7 mouse cellular contexts compared by ENCODE assay signal in genomic region chr5:122049664-122050016, GRCm38 (mm10). TPM values are rescaled to one million over a fixed set of nuclear protein-coding genes. Genes with fewer than 3 reads are reported as not detected.
A peak's percentile ranks its signal among the peaks of the same experiment; 100 is the strongest.
DNase-seq lines count a peak whose midpoint lies in the region; ATAC-seq and TF ChIP-seq lines count a peak whose summit lies in the region.

No protein-coding gene starts in this region.

- H3K9me3 ChIP-seq in forebrain, embryonic 14.5 days (replicated peaks; ENCODE audit: control insufficient read depth, low read length): no peaks in the 10 kb centered on the region
- no peaks in the 10 kb centered on the region for H3K9me3 ChIP-seq in midbrain, embryonic 13.5 days

- H3K36me3 ChIP-seq in forebrain, embryonic 14.5 days (ENCODE audit: control insufficient read depth, insufficient read depth, low read length): no peaks in the 10 kb centered on the region
- H3K36me3 ChIP-seq in midbrain, embryonic 13.5 days: no peaks in the 10 kb centered on the region

- H3K27me3 ChIP-seq in cerebellum, adult 2 months (ENCODE audit: control insufficient read depth, insufficient read depth, low read length): no peaks in the 10 kb centered on the region
- H3K27me3 ChIP-seq in forebrain, embryonic 14.5 days (replicated peaks; ENCODE audit: control insufficient read depth, insufficient read depth, low read length): no peaks in the 10 kb centered on the region
- no peaks in the 10 kb centered on the region for H3K27me3 ChIP-seq in midbrain, embryonic 13.5 days

- H3K4me2 ChIP-seq in forebrain, embryonic 14.5 days (ENCODE audit: low read length): peak overlapping the region; percentile 84
- peak overlapping the region; percentile 78 for H3K4me2 ChIP-seq in midbrain, embryonic 13.5 days (replicated peaks)

- WGBS in cerebellum, adult 2 months: under 1% methylated on average over 41 of the region's 43 CpGs
- 0% methylated on average over 11 of the region's 43 CpGs for WGBS in forebrain, embryonic 14.5 days
- under 1% methylated on average over 41 of the region's 43 CpGs for WGBS in midbrain, embryonic 13.5 days

- 0 out of 2 replicates have a peak, but pooled peaks have one; percentile 11 for TF ChIP-seq POLR2A in cerebellum, adult 2 months (IDR thresholded peaks at IDR 0.05; ENCODE audit: borderline replicate concordance, insufficient read depth, low read length)

- peak overlapping the region; percentile 82 for H3K9ac ChIP-seq in forebrain, embryonic 14.5 days (ENCODE audit: low read length)
- H3K9ac ChIP-seq in midbrain, embryonic 13.5 days (replicated peaks): peak overlapping the region; percentile 90

- ATAC-seq in forebrain, embryonic 14.5 days: peak; percentile 54
- peak; percentile 46 for ATAC-seq in midbrain, embryonic 13.5 days

- H3K27ac ChIP-seq in cerebellum, adult 2 months (ENCODE audit: insufficient read depth, low read length): peak overlapping the region; percentile 67
- H3K27ac ChIP-seq in forebrain, embryonic 14.5 days (ENCODE audit: low read depth, low read length): peak overlapping the region; percentile 92
- peak overlapping the region; percentile 96 for H3K27ac ChIP-seq in midbrain, embryonic 13.5 days

- peak overlapping the region; percentile 88 for H3K4me3 ChIP-seq in cerebellum, adult 2 months (replicated peaks; ENCODE audit: insufficient read depth, low read depth, low read length)
- peak overlapping the region; percentile 78 for H3K4me3 ChIP-seq in forebrain, embryonic 14.5 days (ENCODE audit: low read depth, low read length)
- peak overlapping the region; percentile 78 for H3K4me3 ChIP-seq in midbrain, embryonic 13.5 days (replicated peaks)

- peak; percentile 34 to 47 for DNase-seq in lung, adult 18-20 months
- DNase-seq in lung, postnatal 25 days (ENCODE audit: low spot score): no peak
- peak in 1 of 2 experiments; percentile 79 for DNase-seq in cerebellum, adult 2 months
- DNase-seq in forebrain, embryonic 14.5 days (ENCODE audit: low spot score): peak; percentile 66
- DNase-seq in kidney, postnatal 10 days: peak; percentile 80
- DNase-seq in thymus, postnatal 14 days: peak; percentile 31

- peaks cover 6% of the 10 kb centered on the region for H3K4me1 ChIP-seq in cerebellum, adult 2 months (ENCODE audit: control insufficient read depth, insufficient read depth, low read length)
- peaks cover 43% of the 10 kb centered on the region for H3K4me1 ChIP-seq in forebrain, embryonic 14.5 days (ENCODE audit: control insufficient read depth, insufficient read depth, low read length)
- peaks cover 76% of the 10 kb centered on the region for H3K4me1 ChIP-seq in midbrain, embryonic 13.5 days (replicated peaks)

- TF ChIP-seq CTCF in cerebellum, adult 2 months (IDR thresholded peaks at IDR 0.05; ENCODE audit: borderline replicate concordance, insufficient read depth, low read depth, low read length): no peak

RNA-seq across cellular contexts. Expression of gene Cux2, which starts 0.3 kb away (rescaled TPM):
- polyA plus RNA-seq in cerebellum, adult 2 months (2012; rRNA removed): 31.9 and 36.7 TPM in 2 replicates
- polyA plus RNA-seq in forebrain, embryonic 14.5 days (2014; fragmentation: Nextera tagmentation; extraction: Ambion mirVana): 16.7 and 30.0 TPM in 2 replicates
- polyA plus RNA-seq in midbrain, embryonic 13.5 days (2015; fragmentation: Nextera tagmentation; extraction: Ambion mirVana): 22.7 and 23.8 TPM in 2 replicates

RNA-seq across cellular contexts. Expression of gene Myl2, which starts 51.1 kb away (rescaled TPM):
- 0.92 and 1.6 TPM in 2 replicates for polyA plus RNA-seq in cerebellum, adult 2 months (2012; rRNA removed)
- polyA plus RNA-seq in forebrain, embryonic 14.5 days (2014; fragmentation: Nextera tagmentation; extraction: Ambion mirVana): 1.0 and 1.1 TPM in 2 replicates
- 0.93 and 1.6 TPM in 2 replicates for polyA plus RNA-seq in midbrain, embryonic 13.5 days (2015; fragmentation: Nextera tagmentation; extraction: Ambion mirVana)
